Mouse (Mus musculus) cortical plate, adult 2 months (tissue): ENCODE results near the gene Dpep2nb.

ENCODE experiments used
- CTCF ChIP-seq: fragments of 200-500 bp; IDR thresholded peaks from 2 replicates; pipeline ENCODE4 v1.5.1; 2011; ENCODE audit warnings: mild to moderate bottlenecking, control low read depth, low read length; ENCODE audit not compliant: insufficient read depth; ENCODE audit errors: extremely low read depth
- POLR2A ChIP-seq: fragments of 200-500 bp; IDR thresholded peaks from 2 replicates; pipeline ENCODE4 v1.6.1; 2011; ENCODE audit warnings: mild to moderate bottlenecking, low read length, control low read depth; ENCODE audit not compliant: insufficient read depth; ENCODE audit errors: extremely low read depth

DNA sequence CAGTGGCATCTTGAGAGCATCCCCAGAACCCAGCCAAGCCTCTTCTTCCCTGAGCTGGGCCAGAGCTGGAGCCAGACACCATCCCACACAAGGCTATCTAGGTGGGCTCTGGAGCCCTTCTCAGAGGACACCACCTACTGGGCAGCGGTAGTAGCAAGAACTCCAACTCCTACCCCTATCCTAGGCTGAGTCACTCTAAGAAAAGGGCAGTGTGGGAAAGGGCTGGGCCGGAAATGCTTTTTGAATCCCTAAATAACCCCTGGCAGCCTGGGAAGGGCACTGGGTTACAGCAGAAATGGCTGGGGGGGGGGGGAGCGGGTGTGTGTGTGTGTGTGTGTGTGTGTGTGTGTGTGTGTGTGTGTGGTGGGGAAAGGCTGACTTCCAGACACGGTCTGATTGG lies 48.0 kb downstream of the Dpep2nb start:
- TF ChIP-seq CTCF (no peak), POLR2A (no peak)
